Mouse (Mus musculus): ENCODE measurements at regions not wholly inside any gene's neighbourhood (a gene's known extent, or its start where the extent isn't known, plus 50 kb on each side); places are given as distances from the start of the nearest gene placed in this dataset.

- ATAC-seq (ENCODE audit: insufficient number of reproducible peaks, low FRiP score, low TSS enrichment) = no peak
Observed at GRCm38 (mm10) chr3:130894168-130894814, 164.1 kb upstream of the Rpl34 start.

GRCm38 (mm10) chr3:130891310-130891709 lies 161.1 kb upstream of the Rpl34 start:
- no peak for ATAC-seq (ENCODE audit: insufficient number of reproducible peaks, low FRiP score, low TSS enrichment)

- ATAC-seq (ENCODE audit: insufficient number of reproducible peaks, low FRiP score, low TSS enrichment) = no peak
Observed at GRCm38 (mm10) chr3:130888587-130888986, 158.4 kb upstream of the Rpl34 start.

- ATAC-seq (ENCODE audit: insufficient number of reproducible peaks, low FRiP score, low TSS enrichment) = no peak
Observed at GRCm38 (mm10) chr3:130887540-130888312, 157.5 kb upstream of the Rpl34 start.

DNA sequence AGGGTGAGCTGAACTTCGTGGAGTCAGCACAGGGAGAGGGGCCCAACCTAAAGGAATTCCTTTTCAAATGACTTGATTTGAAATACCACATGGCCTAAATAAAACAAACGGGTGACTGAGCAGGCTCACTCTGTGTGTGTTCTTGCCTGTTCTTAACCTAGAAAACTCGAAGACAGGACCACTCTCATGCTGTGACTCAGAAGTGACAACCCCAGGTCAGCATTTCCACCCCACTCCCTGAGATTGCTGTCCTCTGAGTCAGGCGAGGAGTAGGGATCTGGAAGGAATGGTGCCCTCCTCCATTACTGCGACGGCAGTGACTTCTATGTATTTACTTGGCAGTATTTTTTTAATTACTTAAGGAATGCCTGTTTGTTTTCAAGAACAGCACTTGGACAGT lies 155.8 kb upstream of the Rpl34 start:
- no peak for ATAC-seq (ENCODE audit: insufficient number of reproducible peaks, low FRiP score, low TSS enrichment)

GRCm38 (mm10) chr3:130884393-130884792 lies 154.2 kb upstream of the Rpl34 start:
- no peak for ATAC-seq (ENCODE audit: insufficient number of reproducible peaks, low FRiP score, low TSS enrichment)

- ATAC-seq (ENCODE audit: insufficient number of reproducible peaks, low FRiP score, low TSS enrichment) = no peak
Observed at GRCm38 (mm10) chr3:130883928-130884327, 153.7 kb upstream of the Rpl34 start.

DNA sequence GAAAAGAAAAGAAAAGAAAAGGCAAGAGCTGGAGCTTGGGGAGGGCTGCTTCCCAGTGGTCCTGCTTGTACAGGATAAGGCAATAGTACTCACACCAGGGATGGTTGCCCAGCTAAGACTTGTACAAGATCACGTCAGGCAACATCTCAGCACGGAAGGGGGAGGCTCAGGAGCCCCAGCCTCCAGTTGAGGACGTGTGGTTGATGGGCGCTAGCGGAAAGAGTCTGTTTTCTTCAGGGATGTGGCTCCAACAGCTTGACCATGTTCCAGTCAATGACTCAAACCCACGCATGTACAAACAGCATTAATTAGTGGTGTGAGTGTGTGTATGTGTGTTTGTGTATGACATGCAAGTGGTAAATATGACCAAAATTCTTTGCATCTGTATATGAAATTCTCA lies 153.1 kb upstream of the Rpl34 start:
- no peak for ATAC-seq (ENCODE audit: insufficient number of reproducible peaks, low FRiP score, low TSS enrichment)

- ATAC-seq (ENCODE audit: insufficient number of reproducible peaks, low FRiP score, low TSS enrichment) = no peak
Observed at GRCm38 (mm10) chr3:130880482-130880881, 150.3 kb upstream of the Rpl34 start.

- no peak for ATAC-seq (ENCODE audit: insufficient number of reproducible peaks, low FRiP score, low TSS enrichment)
Observed at GRCm38 (mm10) chr3:130879463-130879862, 149.3 kb upstream of the Rpl34 start.

GRCm38 (mm10) chr3:130878834-130879233 lies 148.6 kb upstream of the Rpl34 start:
- ATAC-seq (ENCODE audit: insufficient number of reproducible peaks, low FRiP score, low TSS enrichment) = no peak

DNA sequence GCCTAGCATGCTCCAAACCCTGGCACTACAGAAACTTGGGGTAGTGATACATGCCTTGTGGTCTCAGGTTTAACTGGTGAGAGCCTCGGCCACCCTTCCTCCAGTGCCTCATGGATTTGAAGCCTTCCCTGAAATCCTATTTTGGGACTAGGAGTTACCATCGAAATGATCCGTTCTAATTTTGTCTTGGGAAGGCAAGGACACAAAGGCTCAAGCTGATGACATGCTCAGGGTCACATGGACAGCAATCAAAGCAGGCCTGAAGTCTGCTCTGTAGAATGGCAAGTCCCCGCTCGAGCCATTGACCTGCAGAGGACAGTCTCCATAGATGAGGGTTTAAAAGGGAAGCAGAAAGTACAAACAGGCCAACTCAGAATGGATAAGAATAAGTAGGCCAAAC lies 147.8 kb upstream of the Rpl34 start:
- no peak for ATAC-seq (ENCODE audit: insufficient number of reproducible peaks, low FRiP score, low TSS enrichment)

GRCm38 (mm10) chr3:130873745-130874144 lies 143.5 kb upstream of the Rpl34 start:
- ATAC-seq (ENCODE audit: insufficient number of reproducible peaks, low FRiP score, low TSS enrichment) = no peak

- ATAC-seq (ENCODE audit: insufficient number of reproducible peaks, low FRiP score, low TSS enrichment) = no peak
Observed at GRCm38 (mm10) chr3:130866952-130867632, 136.9 kb upstream of the Rpl34 start.

GRCm38 (mm10) chr3:130864783-130865182 lies 134.6 kb upstream of the Rpl34 start:
- no peak; the same call in 1 of the 2 replicates for ATAC-seq (ENCODE audit: insufficient number of reproducible peaks, low FRiP score, low TSS enrichment)

DNA sequence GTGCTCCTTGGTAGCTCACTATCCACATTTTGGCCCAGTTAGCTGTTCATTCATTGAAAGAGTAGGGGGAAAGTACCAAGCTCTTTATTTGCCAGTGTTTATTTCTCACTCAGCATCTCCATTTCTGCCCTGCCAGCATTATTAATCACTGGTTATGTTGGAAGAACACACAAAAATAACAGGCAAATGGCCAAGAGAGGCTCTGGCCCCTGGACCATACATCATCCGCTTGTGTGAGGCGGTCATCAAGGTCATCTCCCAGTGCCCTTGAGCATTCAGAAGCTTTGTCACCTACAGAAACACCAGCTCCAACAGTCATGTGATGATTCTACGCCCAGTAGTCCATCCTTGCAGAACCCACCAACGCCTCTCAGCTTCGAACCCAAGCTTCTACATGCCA lies 133.2 kb upstream of the Rpl34 start:
- no peak for ATAC-seq (ENCODE audit: insufficient number of reproducible peaks, low FRiP score, low TSS enrichment)

DNA sequence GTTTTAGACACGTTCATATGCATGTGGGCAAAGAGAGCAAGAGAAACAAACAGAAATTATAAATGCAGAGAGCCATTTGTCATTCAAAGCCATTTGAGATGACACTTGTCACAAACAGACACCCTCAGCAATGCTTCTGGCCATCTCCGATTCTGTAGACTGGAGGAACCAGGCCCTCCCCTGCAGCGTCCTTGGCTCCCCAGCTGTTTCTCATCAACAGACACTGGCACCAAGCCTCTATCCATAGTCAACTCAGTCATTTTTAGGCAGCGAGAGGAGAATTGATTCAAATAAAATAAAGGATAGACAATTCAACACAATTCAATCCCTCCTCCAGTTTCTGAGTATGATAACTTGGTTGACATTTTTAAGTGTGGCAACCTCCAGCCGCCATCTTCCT lies 130.1 kb upstream of the Rpl34 start:
- ATAC-seq (ENCODE audit: insufficient number of reproducible peaks, low FRiP score, low TSS enrichment) = no peak

DNA sequence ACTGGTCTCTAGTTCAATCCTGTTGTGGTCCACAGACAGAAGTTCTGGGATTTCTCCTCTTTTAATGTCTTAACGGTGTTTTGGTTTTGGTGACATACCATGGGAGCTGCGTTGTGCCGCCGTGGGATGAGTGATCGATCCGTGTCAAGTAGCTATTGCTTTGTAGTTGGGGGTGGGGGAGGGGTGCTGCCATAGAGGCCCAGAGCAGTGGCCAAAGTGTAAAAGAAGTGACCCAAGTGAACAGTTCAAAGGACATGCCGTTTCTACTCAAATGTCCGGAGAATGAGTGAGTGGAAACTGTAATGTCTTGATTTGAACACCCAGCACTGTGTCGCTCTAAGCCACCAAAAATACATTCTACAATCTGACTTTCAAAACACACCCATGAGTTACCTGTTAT lies 123.7 kb upstream of the Rpl34 start:
- no peak for ATAC-seq (ENCODE audit: insufficient number of reproducible peaks, low FRiP score, low TSS enrichment)

GRCm38 (mm10) chr3:130850766-130851308 lies 120.6 kb upstream of the Rpl34 start:
- ATAC-seq (ENCODE audit: insufficient number of reproducible peaks, low FRiP score, low TSS enrichment) = no peak

DNA sequence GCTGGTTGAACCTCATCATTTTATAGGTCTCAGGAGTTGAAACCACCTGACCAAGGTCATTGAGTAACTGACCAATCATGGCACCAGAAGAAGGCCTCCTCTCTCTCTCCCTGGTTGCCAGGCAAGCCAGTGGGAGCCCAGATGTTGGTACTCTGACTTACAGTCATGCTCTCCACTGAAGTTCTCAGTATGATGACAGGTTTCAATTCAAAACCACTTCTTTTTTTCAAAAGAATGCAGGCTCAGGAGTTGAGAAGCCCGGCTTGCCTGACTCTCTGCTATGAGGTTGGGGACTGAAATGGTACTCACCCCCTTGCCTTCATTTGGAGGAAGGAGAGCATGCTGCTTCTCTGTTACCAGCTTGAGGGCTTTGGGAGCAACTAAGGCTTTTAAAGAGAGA lies 111.6 kb upstream of the Rpl34 start:
- no peak for ATAC-seq (ENCODE audit: insufficient number of reproducible peaks, low FRiP score, low TSS enrichment)

- no peak for ATAC-seq (ENCODE audit: insufficient number of reproducible peaks, low FRiP score, low TSS enrichment)
Observed at GRCm38 (mm10) chr3:130839924-130840440, 109.8 kb upstream of the Rpl34 start.

Measured in cerebellum, adult (tissue).